Mouse (Mus musculus) G1E (cell line): ENCODE results near the gene Pkp3.

ENCODE experiments used
- CTCF ChIP-seq: IDR thresholded peaks from 2 replicates; pipeline ENCODE4 v1.5.1; 2012; ENCODE audit warnings: low read depth, low read length, inconsistent platforms, mixed read lengths
- GATA1 ChIP-seq: IDR thresholded peaks from 2 replicates; pipeline ENCODE4 v1.6.1; 2012; ENCODE audit warnings: borderline replicate concordance, low read length, inconsistent platforms, mixed read lengths

DNA sequence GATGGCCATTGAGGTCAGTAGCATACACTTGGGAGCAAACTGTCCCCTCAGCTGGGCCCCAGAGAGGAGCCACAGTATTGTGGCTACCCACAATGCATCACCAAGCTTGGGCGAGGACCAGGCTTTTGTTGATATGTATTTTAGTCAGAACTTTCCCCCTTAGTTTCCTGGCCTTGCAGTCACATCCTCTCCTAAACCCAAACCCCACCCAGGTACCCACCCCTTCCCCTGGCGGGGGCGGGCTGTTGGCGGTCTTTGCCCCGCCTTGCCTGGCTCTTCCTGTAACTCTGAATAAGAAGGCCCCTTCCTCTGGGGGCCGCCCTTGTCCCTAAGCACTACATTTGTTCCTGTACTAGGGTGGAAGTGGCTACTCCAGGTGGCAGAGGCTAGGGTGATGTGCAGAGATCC is 18.6 kb downstream of the Pkp3 start:
- TF ChIP-seq CTCF (no peak), GATA1 (no peak)
